Mouse (Mus musculus): ENCODE data around the gene Dennd1c.

DNA sequence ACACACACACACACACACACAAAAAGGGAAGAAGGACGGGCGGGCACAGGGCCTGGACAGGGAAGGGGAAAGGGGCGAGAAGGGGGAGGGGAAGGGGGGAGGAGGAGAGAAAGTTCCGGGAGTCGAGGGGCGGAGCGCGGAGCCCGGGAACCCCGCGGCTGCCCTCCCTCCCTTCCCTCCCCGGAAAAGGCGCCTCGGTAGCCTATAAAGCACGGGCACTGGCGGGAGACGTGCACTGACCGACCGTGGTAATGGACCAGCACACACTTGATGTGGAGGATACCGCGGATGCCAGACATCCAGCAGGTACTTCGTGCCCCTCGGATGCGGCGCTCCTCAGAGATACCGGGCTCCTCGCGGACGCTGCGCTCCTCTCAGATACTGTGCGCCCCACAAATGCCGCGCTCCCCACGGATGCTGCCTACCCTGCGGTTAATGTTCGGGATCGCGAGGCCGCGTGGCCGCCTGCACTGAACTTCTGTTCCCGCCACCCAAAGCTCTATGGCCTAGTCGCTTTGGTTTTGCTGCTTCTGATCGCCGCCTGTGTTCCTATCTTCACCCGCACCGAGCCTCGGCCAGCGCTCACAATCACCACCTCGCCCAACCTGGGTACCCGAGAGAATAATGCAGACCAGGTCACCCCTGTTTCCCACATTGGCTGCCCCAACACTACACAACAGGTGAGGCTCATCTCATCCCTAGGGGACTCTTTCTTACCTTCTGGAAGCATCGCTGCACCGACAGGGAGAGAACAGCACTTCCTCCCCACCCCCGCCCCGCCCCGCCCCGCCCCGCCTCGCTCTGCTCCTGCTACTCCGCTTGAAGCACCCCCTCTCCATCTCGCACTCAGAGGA, 27.1 kb upstream of the Dennd1c start, which contains the start of gene Tnfsf9:
- TF ChIP-seq CTCF (IDR thresholded peaks at IDR 0.05; ENCODE audit: low read depth) (no peak), EP300 (IDR thresholded peaks at IDR 0.05; ENCODE audit: low read depth) (no peak)
